Mouse (Mus musculus) midbrain, embryonic 13.5 days (tissue): ENCODE results near the gene Gm13288. TPM values are rescaled to one million over a fixed set of nuclear protein-coding genes. Genes with fewer than 3 reads are reported as not detected.

Experiments
- polyA plus RNA-seq: library from polyadenylated mRNA; unstranded; fragments of >200 nt; fragmentation: Nextera tagmentation; extraction: Ambion mirVana; gene quantifications from 2 replicates; pipeline ENCODE4 v1.2.1, GENCODE M21; 2015

The Gm13288 gene
- polyA plus RNA-seq, 1 experiment from 2014 or later: not detected

Other genes starting within 250 kb of the Gm13288 start
- gene Ifna15, start 247.3 kb upstream of the Gm13288 start, polyA plus RNA-seq: not detected in 2 replicates
- not detected in 2 replicates for gene Ifna14, start 233.7 kb upstream of the Gm13288 start, polyA plus RNA-seq
- not detected in 2 replicates for gene Ifna9, start 213.1 kb upstream of the Gm13288 start, polyA plus RNA-seq
- gene Ifna12, start 202.2 kb upstream of the Gm13288 start, polyA plus RNA-seq: not detected in 2 replicates
- gene C87499, start 171.1 kb upstream of the Gm13288 start, polyA plus RNA-seq: not detected in 2 replicates
- not detected in 2 replicates for gene Ifna13, start 161.1 kb upstream of the Gm13288 start, polyA plus RNA-seq
- gene Ifna16, start 128.6 kb upstream of the Gm13288 start, polyA plus RNA-seq: not detected in 2 replicates
- gene Ifna2, start 121.6 kb upstream of the Gm13288 start, polyA plus RNA-seq: not detected in 2 replicates
- gene Ifnab, start 114.2 kb upstream of the Gm13288 start, polyA plus RNA-seq: not detected in 2 replicates
- gene Gm26566, start 83.7 kb upstream of the Gm13288 start, polyA plus RNA-seq: 1.6 and 1.7 TPM in 2 replicates
- gene Klhl9, start 83.1 kb upstream of the Gm13288 start, polyA plus RNA-seq: 132 and 146 TPM in 2 replicates
- gene Gm13271, start 50.7 kb upstream of the Gm13288 start, polyA plus RNA-seq: not detected in 2 replicates
- gene Gm13283, start 45.4 kb upstream of the Gm13288 start, polyA plus RNA-seq: not detected in 2 replicates
- gene Gm13290, start 31.7 kb upstream of the Gm13288 start, polyA plus RNA-seq: not detected in 2 replicates
- not detected in 2 replicates for gene Gm13289, start 28.6 kb upstream of the Gm13288 start, polyA plus RNA-seq
- not detected in 2 replicates for gene Gm13272, start 25.7 kb upstream of the Gm13288 start, polyA plus RNA-seq
- 0.22 TPM in 1 of 2 replicates, not detected in the other for gene Ifnz, start 23.4 kb upstream of the Gm13288 start, polyA plus RNA-seq
- gene Gm13276, start 19.8 kb upstream of the Gm13288 start, polyA plus RNA-seq: not detected in 2 replicates
- gene Gm13277, start 16.9 kb upstream of the Gm13288 start, polyA plus RNA-seq: not detected in 2 replicates
- not detected in 2 replicates for gene Gm13278, start 14.0 kb upstream of the Gm13288 start, polyA plus RNA-seq
- gene Gm13275, start 11.0 kb upstream of the Gm13288 start, polyA plus RNA-seq: not detected in 2 replicates
- gene Gm13279, start 8.1 kb upstream of the Gm13288 start, polyA plus RNA-seq: not detected in 2 replicates
- gene Gm13285, start 5.9 kb upstream of the Gm13288 start, polyA plus RNA-seq: 0.19 and 0.28 TPM in 2 replicates
- not detected in 2 replicates for gene Gm13287, start 2.3 kb upstream of the Gm13288 start, polyA plus RNA-seq
- gene Ifna7, start 10.7 kb downstream of the Gm13288 start, polyA plus RNA-seq: not detected in 2 replicates
- gene Ifna11, start 14.4 kb downstream of the Gm13288 start, polyA plus RNA-seq: not detected in 2 replicates
- not detected in 2 replicates for gene Ifna6, start 21.9 kb downstream of the Gm13288 start, polyA plus RNA-seq
- gene Ifna5, start 30.0 kb downstream of the Gm13288 start, polyA plus RNA-seq: not detected in 2 replicates
- gene Ifna4, start 36.3 kb downstream of the Gm13288 start, polyA plus RNA-seq: not detected in 2 replicates
- gene Ifna1, start 44.6 kb downstream of the Gm13288 start, polyA plus RNA-seq: not detected in 2 replicates
- gene Ifne, start 74.7 kb downstream of the Gm13288 start, polyA plus RNA-seq: not detected in 2 replicates